Mouse (Mus musculus): Measurements from ENCODE around the gene Pde1a.

GRCm38 (mm10) chr2:80086891-80087290, 42.4 kb downstream of the Pde1a start:
- no peak for TF ChIP-seq CTCF (IDR thresholded peaks at IDR 0.05; ENCODE audit: extremely low read depth, insufficient read depth, low read length)
- TF ChIP-seq POLR2A (IDR thresholded peaks at IDR 0.05; ENCODE audit: extremely low read depth, insufficient read depth, low read length): no peak
